Mouse (Mus musculus) mesoderm, embryonic 11.5 days (tissue): ENCODE measurements around the gene Gm49354.
"Not testable (repeated sequence)": the region's sequence is repeated elsewhere in the genome, so short reads cannot be mapped to it uniquely, and the experiment has no call there.

Experiments
- DNase-seq: peaks from one replicate; pipeline ENCODE4 v3.0.0-alpha.2; 2012; ENCODE audit warnings: low read depth, low spot score

Gene Gm49354

GRCm38 (mm10) chr13:59782145-59782544, at the start of gene Gm49354:
Gene Gm49354 (minus strand): TSS chr13:59782245.
- DNase-seq: no peak

GRCm38 (mm10) chr13:59825966-59826365, 43.9 kb upstream of the Gm49354 start:
- no peak for DNase-seq

DNA sequence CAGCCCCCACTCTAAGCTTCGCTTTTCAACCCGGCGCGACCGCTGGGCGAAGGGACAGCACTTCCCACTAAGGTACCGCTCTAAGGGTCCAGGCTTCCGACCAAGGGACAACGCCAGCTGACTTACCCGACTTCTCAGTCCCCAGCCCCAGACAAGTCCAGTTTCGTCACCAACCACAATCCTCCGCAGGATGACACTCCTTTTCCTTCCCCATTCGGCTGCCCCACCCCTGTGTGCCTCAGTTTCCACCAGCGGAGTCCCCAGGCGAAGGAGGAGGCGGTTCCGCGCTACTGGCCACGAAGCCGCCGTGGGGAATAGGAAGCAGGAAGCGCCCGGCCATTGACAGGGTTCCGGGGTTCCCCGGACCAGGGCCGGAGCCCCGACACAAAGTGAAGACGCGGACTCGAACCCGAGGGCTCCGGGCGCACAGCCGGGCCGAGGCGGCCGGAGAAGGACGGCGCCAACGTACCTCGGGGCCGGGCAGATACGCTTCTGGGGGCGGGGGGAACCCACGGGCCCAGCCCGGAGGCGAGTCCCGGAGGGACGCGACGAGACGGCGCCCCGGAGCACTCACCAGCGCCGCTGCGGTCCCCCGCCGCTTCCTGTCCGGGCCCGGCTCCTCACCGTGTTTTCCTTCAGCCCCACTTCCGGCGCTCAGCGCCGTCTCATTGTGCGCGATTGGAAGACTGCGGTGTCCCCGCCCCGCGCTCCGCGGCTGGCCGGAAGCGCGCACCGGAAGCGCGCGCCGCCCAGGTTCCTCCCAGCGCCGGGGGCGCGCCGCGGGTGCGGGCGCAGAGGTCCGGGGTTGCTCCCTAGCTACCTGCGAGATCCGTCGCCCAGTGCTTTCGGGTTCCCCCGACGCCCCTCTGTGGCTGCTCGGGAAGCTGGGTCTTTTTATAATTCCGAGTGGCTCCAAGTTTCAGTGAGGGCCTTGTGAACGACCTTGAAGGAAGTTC, 40.7 kb upstream of the Gm49354 start, which contains the start of gene Tut7:
Gene Tut7, minus strand, starts transcription at position 641 of the 956 bp plus-strand sequence.
- peak; percentile 97 for DNase-seq

DNA sequence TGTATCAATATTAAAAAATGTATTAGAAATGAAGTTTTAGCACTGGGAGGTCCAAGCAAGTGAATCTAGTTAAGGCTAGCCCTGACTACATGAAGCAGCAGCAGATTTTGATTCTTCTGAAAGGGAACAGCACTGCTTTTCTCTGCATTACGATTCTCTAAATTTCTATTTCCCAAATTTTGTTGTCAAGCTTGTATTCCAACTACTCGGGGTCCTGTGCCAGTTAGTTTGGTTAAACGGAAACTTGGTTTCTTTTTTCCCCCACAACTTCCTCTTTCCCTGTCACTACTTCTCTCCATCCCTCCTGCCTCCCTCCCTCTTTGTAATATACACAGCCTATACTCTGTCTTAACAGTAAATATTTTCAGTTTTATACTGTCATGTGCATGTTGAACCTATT, 38.8 kb upstream of the Gm49354 start:
- no peak for DNase-seq

DNA sequence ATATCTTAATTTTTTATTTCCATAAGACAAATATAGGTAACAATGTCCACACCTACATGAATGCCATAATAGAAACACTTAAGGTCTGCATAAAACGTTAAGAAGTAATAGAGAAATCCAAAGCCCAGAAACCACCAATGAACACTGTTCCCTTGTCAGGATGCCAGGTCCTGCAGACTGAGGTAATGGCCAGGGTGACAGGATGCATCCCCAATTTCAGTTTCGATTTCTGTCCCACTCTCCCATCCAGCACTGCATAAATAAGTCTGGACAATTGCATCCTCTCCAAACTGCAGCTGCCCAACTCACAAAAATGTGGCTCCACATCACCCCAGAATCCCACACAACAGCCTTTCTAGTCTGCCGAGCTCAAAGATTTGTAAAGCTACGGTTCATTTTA, 38.1 kb upstream of the Gm49354 start:
- no peak for DNase-seq

DNA sequence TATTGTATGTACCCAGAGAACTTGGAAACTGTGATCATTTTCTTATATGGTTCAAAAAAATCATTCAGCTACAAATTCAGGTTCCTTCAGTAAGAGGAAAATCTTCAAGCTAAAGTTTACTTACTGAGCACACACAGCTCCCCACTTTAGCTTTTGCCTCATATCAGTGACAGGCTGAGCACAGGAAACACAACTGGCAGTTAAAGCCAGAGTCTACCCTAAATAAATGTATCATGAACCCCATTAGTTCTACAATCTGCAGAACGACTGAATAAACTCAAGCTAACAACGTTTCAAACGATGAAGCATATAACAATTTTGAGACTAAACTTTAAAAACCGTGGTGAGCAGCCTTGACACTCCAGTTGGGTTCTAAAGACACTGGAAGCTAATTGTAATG, 35.3 kb upstream of the Gm49354 start:
- DNase-seq: no peak

GRCm38 (mm10) chr13:59814109-59814591, 32.1 kb upstream of the Gm49354 start:
- no peak for DNase-seq

GRCm38 (mm10) chr13:59811581-59811980, 29.5 kb upstream of the Gm49354 start:
- no peak for DNase-seq

DNA sequence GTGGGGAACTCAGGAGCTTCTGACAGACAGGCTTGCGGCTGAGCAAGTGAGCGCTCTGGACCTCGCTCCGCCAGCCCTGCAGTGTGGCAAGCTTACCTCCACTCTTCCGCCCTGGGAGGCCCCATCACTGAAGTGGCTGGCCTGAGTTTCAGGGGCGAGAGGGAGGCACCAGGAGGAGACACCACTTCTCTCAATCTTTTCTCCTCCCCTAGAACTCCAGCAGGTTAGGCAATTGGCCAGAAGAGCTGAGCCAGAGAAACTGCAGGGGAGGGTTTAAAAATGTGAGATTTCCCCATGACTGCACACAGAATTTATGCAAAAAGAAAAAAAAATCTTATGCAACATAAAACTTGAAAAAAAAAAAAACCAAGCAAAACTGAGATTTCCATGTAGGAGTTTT, 19.0 kb upstream of the Gm49354 start:
- DNase-seq: no peak

DNA sequence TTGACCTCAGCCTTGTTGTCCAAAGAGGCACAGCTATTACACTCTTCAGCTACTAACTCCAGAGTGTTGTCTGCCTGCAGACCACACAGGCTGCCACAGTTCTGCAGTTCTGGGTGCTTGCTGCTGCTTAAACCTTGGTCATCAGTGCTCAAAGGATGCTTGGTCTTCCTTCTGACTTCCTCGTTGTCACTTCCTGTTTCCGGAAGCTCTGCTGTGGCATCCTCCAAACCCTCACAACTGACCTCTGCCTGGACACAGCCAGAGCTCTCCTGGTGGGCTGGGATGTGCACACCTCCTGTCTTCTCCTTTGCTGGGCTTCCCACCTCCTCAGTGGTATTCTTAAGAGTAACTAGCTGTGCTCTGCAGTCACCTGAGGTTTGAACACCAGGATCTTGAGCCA, 18.0 kb upstream of the Gm49354 start:
- DNase-seq: no peak

GRCm38 (mm10) chr13:59798306-59798705, 16.3 kb upstream of the Gm49354 start:
- DNase-seq: no peak

GRCm38 (mm10) chr13:59796466-59796848, 14.4 kb upstream of the Gm49354 start:
- no peak for DNase-seq

DNA sequence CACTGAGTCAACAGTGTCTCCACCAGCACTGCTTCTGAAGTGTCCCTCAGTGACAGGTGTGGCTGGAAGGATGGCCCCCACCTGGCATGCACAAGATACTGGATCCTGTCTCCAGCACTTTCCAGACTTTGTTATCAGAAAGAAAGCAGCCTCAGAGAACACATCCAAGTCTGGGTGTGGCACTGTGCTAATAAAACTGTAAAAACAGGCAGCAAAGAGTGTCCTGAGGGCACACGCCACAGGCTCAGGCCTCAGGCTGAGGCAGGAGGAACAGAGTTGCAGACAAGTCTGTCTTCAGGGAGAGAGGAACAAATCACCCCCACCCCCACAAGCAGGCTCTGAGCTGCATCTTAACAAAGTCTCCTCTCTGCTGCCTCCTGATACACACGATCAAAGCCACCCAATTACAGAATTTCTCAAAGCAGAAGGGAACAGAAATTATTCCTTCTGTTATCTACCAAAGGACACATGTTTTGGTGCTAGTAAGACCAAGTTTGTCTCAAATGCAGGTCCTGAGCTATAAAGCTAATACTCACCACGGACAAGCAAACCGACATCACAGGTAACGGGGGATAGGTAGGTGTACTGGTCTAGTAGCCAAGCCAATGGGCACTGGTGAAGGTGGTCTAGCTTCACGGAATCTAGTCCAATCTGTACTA, 13.9 kb upstream of the Gm49354 start:
- DNase-seq: no peak

- DNase-seq: no peak
These were observed 12.7 kb upstream of the Gm49354 start for GRCm38 (mm10) chr13:59794786-59795185.

DNA sequence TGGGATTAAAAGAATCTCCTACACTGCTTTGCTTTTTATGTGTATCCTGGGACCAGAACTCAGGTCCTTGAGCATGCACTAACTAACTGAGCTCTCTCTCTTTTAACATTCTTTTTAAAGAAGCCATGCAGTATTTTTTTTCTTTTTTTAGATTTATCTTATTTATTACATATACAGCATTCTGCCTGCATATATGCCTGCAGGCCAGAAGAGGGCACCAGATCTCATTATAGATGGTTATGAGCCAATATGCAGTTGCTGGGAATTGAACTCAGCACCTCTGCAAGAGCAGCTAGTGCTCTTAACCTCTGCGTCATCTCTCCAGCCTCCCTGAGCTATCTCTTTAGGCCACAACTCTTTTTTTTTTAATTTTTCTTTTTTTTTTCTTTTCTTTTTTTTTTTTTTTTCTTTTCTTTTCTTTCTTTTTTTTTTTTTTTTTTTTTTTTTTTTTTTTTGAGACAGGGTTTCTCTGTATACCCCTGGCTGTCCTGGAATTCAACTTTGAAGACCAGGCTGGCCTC, 2.2 kb downstream of the Gm49354 start:
- DNase-seq: not testable (repeated sequence)

DNA sequence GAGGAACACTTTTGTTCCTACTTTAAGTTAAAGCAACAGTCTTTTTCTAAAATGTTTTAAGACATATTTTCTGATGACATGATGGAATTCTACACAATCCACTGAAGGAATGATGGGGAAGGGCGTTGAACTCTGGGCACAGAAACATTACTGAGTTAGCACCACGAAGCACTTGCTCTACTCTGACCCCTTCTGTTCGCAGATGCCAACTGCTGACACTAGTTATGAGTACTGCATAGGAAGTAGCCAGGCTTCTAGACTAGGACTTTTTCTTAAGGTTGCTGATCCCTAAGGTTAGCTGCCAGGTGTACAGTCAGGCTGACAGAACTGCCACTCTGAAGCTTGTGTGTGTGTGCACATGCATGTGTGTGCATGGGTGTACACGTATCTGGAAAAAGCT, 2.8 kb downstream of the Gm49354 start:
- DNase-seq: no peak

DNA sequence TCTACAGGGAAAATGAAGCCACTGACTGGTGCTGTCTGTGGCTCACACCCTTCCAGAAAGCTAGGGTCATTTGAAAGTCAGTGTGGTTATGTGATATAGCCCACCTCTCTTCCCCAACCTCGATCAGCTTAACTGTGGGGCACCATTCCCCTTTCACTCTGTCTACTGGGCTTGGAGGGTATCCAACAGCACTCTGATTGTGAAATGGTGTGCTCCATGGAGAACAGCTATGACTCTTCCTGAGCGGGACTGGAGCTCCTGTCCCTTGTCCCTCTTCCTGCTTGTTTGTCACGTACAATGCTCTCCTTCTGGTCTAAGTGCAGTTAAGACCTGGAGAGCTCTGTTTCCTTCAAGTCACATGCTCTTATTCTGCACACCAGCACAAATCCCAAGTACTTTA, 6.9 kb downstream of the Gm49354 start:
- no peak for DNase-seq

DNA sequence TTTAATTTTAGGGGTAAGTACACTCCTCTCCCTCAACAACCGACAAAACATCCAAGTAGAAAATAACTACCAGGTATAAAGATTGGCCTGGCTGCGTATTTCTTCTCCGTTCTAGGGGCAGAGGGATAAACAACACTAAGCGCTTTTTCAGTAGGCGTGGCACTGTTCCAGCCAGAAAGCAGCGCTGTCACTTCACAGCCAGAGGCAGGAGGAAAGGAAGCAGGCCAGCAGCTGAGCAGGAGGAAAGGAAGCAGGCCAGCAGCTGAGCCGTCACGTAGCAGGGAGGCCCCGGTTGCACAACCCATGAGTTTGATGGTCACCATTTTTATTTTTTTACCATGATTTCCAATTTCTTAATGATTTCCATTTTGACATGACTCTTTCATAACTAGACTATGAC, 10.8 kb downstream of the Gm49354 start:
- no peak for DNase-seq

GRCm38 (mm10) chr13:59770847-59771246, 11.2 kb downstream of the Gm49354 start:
- no peak for DNase-seq

DNA sequence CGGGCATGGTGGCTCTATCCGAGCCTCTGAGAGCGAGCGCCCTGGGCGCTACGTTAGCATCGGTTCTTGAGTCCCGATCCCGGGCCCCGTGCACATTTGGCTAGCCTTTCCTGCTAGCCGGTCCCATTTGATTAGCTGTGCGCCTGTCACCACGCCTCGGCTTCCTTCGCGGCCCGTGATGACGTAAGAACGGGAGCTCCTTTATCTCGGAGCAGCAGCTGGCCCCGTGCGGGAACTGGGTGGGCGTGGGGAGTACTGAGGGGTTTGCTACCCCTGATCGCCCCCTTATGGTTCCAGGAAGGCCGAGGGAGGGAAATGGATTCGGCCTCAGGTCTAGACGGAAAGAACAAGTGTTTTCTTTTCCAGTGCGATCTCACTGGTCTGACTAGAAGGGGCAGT, 11.9 kb downstream of the Gm49354 start:
- peak; percentile 94 for DNase-seq

GRCm38 (mm10) chr13:59769296-59770163, 12.5 kb downstream of the Gm49354 start, which contains the start of gene Isca1:
Gene Isca1 (minus strand): TSS chr13:59769810.
- DNase-seq: peak; percentile 99
